Mouse (Mus musculus) heart, adult 11 months (tissue): ENCODE measurements around the gene Foxe3.

Experiments
- DNase-seq: peaks from one replicate; pipeline ENCODE4 v3.0.0; 2022

Gene Foxe3

GRCm38 (mm10) chr4:114916056-114916455 is 9.8 kb downstream of the Foxe3 start:
- DNase-seq = no peak

DNA sequence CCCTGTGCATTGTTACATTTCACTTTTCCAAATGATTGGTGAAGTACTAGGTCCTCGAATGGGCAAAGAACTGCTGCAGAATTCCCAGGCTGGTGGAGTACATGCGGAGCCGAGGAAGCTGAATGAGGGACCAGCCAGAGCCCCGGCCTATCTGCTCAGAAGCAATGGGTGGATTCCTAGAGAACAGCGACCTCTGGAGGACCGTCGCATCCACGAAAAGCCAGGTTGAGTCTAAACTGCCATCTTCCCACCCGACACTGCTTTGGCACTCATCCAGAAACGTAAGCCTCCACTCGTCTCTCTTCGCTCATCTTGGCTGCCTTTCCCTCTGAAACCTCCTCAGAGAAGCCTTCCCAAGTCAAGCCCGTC is 12.2 kb downstream of the Foxe3 start:
- DNase-seq = peak; percentile 91

- DNase-seq = no peak
Observed at GRCm38 (mm10) chr4:114912705-114913593, 12.9 kb downstream of the Foxe3 start.

- DNase-seq = no peak
Observed at GRCm38 (mm10) chr4:114909602-114910484, 16.0 kb downstream of the Foxe3 start.

GRCm38 (mm10) chr4:114908829-114909601 is 16.8 kb downstream of the Foxe3 start, which contains the start of gene Foxd2:
Gene Foxd2 (minus strand): TSS chr4:114908873.
- DNase-seq = peak; percentile 99

DNA sequence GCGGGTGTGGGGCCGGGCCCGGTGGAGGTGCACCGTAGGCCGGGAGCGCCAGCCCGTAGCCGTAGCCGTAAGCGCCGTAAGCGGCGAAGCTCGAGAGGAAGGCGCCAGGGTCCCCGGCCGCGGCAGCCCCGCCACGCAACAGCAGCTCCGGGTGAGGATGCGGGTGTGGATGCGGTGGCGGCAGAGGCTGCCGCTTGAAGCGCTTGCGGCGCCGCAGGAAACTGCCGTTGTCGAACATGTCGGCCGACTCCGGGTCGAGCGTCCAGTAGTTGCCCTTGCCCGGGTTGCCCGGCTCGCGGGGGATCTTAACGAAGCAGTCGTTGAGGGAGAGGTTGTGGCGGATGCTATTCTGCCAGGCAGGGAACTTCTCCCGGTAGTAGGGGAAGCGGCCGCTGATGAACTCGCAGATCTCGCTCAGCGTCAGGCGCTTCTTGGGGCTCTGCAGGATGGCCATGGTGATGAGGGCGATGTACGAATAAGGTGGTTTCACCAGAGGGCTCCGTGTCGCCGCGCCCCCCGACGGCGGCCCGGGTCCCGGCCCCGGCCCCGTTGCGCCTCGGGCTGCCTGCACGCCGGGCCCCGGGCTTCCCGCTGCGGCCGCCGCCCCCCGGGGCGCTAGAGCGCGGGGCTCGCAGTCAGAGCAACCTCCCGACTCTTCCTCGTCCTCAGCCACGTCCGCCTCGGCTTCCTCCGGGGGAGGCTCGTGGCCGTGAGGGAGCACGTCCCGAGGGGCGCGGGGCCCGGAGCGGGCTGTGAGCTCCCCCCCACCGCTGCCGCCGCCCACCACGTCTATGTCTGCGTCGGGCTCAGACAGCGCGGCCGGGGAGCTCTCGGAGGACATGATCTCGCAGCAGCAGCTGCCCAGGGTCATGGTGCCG is 17.6 kb downstream of the Foxe3 start:
- DNase-seq = peak; percentile 96

GRCm38 (mm10) chr4:114907056-114907917 is 18.5 kb downstream of the Foxe3 start:
- DNase-seq = no peak

DNA sequence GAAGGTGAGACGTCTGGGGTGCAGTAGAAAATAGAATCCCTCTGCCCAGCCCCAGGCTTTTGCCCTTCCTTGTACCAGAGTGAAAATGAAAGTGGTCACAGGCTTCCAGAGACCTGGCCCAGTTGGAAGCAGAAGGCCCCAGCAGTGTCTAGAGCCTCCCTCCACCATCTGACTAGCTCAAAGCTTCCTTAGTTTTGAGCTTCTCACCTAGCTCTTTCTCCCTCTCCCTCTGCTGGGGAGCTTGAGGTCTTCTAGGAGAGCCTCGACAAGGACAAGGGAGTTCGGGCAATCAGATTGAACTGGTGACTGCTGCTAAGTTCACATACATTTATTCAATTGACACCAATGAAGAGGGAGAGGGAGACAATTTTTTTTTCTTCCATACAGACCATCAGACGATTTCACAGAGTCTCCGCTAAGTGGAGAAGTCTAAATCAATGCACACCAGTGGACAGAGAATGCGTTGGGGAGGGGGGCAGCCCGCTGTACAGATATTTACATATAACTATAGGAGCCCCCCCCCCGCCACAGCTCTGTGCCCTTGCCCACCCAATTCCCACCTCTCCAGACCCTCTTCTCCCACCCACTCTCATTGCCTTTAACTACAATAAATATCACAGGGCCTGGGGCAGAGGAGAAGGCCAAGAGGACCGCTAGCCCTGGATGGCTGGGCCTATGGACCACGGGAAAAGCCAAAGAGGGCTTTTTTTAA is 19.7 kb downstream of the Foxe3 start:
- DNase-seq = no peak

DNA sequence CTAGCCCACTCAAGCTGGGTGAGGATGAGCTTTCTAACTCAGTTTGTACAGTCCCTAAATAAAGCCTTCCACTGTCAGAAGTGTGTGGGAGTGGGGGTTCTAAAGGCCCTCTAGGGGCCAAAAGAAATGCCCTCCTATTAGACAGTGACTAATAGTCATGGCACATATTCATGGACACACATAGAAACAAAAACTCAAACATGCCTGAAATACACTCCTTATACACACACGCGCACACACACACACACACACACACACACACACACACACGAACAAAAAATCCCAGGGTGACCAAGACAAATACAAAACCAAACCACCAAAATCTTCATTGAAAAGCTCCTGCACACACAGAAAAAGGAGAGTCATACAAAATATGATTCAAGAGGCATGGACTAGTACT is 20.3 kb downstream of the Foxe3 start:
- DNase-seq = no peak

DNA sequence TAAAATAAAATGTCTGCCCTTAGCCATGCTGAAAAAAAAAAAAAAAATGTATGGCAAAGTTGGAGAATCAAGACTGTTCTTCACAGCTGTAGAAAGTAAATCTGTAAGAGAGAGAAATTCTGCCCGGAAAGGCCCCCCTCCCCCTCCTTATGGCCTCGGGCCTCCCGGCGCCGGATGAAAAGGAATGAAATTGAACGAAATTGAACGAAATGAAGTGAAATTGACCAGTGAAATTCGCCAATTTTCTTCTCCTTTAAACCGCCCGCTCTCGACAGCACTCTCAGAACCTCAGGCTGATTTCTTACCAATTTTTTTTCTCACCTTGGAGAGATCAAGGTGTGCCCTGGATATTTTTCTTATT is 22.4 kb downstream of the Foxe3 start:
- DNase-seq = no peak

- DNase-seq = no peak
Observed at GRCm38 (mm10) chr4:114902641-114903421, 23.0 kb downstream of the Foxe3 start.

- no peak for DNase-seq
Observed at GRCm38 (mm10) chr4:114901643-114902351, 24.0 kb downstream of the Foxe3 start.

GRCm38 (mm10) chr4:114900866-114901642 is 24.8 kb downstream of the Foxe3 start:
- no peak for DNase-seq

DNA sequence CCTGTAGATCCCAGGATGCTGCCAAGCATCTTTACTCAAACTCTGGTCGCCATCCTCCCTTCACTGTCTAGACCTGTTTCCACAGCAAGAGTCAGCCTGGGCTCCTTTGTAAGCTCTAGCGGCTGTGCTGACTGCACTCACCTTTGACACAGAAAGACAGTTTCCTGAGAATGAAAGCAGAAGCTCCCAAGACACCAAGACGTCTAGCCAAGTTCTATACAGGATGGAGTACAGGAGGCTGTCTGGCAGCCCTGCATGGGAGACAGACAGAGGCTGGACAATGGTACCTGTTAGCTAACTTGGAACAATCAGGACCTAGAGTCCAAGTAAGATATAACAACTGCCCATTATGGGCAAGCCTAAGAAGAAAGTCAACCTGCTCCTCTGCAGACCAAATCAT is 25.9 kb downstream of the Foxe3 start:
- no peak for DNase-seq

GRCm38 (mm10) chr4:114897853-114898252 is 28.0 kb downstream of the Foxe3 start:
- DNase-seq = no peak

- DNase-seq = peak; percentile 78
Observed at GRCm38 (mm10) chr4:114882232-114882631, 43.6 kb downstream of the Foxe3 start.

DNA sequence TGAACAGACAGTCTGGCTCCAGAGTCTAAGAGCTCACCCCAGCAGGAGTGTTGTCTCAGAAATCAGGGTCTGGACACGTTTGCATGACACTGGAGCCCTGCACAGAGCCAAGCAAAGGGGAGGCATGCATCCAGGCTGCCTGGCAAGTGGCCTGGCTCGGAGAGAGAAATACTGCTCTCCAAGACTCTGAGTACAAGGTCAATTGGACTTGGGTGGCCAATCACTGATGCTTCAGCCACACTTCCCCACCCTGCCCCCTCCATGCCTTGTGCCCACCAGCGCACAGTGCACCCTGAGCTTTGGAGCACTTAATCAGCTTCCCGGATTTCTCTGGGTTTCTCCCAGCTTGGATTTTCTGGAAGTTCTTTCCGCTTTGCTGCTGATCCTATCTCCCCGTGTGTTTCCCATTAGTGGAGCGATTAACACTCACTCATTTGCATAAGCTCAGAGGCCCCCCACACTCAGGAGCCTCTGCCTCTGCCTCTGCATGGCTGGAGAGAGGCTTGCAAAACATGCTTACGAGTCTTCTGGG is 49.3 kb downstream of the Foxe3 start:
- DNase-seq = peak; percentile 82
